Mouse (Mus musculus) CH12.LX (cell line): ENCODE data around the gene Krt222. TPM values are rescaled to one million over a fixed set of nuclear protein-coding genes. Genes with fewer than 3 reads are reported as not detected.
A peak's percentile ranks its signal among the peaks of the same experiment; 100 is the strongest.

Experiments
- DNase-seq: peaks from one replicate; pipeline ENCODE4 v3.0.0-alpha.2; 2013; ENCODE audit errors: extremely low read depth
- H3K27ac ChIP-seq: 2 replicates; pipeline ENCODE4 v1.5.1; 2012; ENCODE audit warnings: low read depth, mild to moderate bottlenecking, control low read depth, moderate library complexity; ENCODE audit not compliant: insufficient read depth
- H3K27me3 ChIP-seq: replicated peaks from 2 replicates; pipeline ENCODE3; 2012; ENCODE audit warnings: inconsistent platforms
- H3K36me3 ChIP-seq, 2 experiments: replicated peaks in 1 of 2; 2 replicates each; pipeline versions ENCODE3 to v1.6.1; 2012; ENCODE audit warnings: inconsistent platforms in 1 of 2, low read length in 1 of 2, mild to moderate bottlenecking in 1 of 2, mixed read lengths in 1 of 2, moderate library complexity in 1 of 2; ENCODE audit not compliant: control insufficient read depth in 1 of 2, insufficient read depth in 1 of 2
- H3K4me1 ChIP-seq, 2 experiments: 2 replicates each; pipeline ENCODE4 v1.6.1; 2012; ENCODE audit warnings: inconsistent platforms in 1 of 2, moderate library complexity in 1 of 2; ENCODE audit not compliant: insufficient read depth in 2 of 2, control insufficient read depth in 1 of 2
- H3K4me2 ChIP-seq: 2 replicates; pipeline ENCODE4 v1.6.1; 2012; ENCODE audit warnings: low read depth, mild to moderate bottlenecking, control low read depth; ENCODE audit not compliant: poor library complexity, insufficient read depth, severe bottlenecking
- H3K4me3 ChIP-seq, 3 experiments: fragments of 150-350 bp in 1 of 3; sonication (generic) in 1 of 3; replicated peaks in 1 of 3; 2 replicates each; pipeline versions ENCODE3 to v1.5.1; 2011 to 2012; ENCODE audit warnings: low read depth in 2 of 3, low read length in 2 of 3, mild to moderate bottlenecking in 2 of 3, moderate library complexity in 2 of 3, control low read depth in 1 of 3, improper control_type of control experiment in 1 of 3, inconsistent platforms in 1 of 3, mixed read lengths in 1 of 3; ENCODE audit not compliant: poor library complexity in 1 of 3
- H3K79me2 ChIP-seq: replicated peaks from 2 replicates; pipeline ENCODE4 v1.6.1; 2012; ENCODE audit warnings: mild to moderate bottlenecking, moderate library complexity; ENCODE audit not compliant: control insufficient read depth, poor library complexity, insufficient read depth, severe bottlenecking; ENCODE audit errors: extremely low read depth
- H3K9ac ChIP-seq: 2 replicates; pipeline ENCODE4 v1.6.1; 2012; ENCODE audit warnings: low read depth, mild to moderate bottlenecking, control low read depth, moderate library complexity; ENCODE audit not compliant: insufficient read depth
- H3K9me3 ChIP-seq: replicated peaks from 2 replicates; pipeline ENCODE3; 2012; ENCODE audit warnings: low read length, inconsistent platforms, mixed read lengths
- CHD1 ChIP-seq: IDR thresholded peaks from 2 replicates; pipeline ENCODE4 v1.6.1; 2012; ENCODE audit warnings: low read depth, low read length, improper control_type of control experiment, inconsistent platforms
- CHD2 ChIP-seq: IDR thresholded peaks from 2 replicates; pipeline ENCODE4 v1.6.1; 2011; ENCODE audit warnings: low read length, improper control_type of control experiment
- ELF1 ChIP-seq: IDR thresholded peaks from 2 replicates; pipeline ENCODE4 v1.6.1; 2014; ENCODE audit warnings: low read depth, mild to moderate bottlenecking, inconsistent platforms, low read length, improper control_type of control experiment
- GABPA ChIP-seq: IDR thresholded peaks from 2 replicates; pipeline ENCODE4 v1.6.1; 2012; ENCODE audit warnings: low read depth, low read length, improper control_type of control experiment, inconsistent platforms; ENCODE audit not compliant: insufficient replicate concordance
- HCFC1 ChIP-seq: IDR thresholded peaks from 2 replicates; pipeline ENCODE4 v1.6.1; 2012; ENCODE audit warnings: low read depth, mild to moderate bottlenecking, inconsistent platforms, low read length, improper control_type of control experiment
- JUN ChIP-seq: IDR thresholded peaks from 2 replicates; pipeline ENCODE4 v1.6.1; 2011; ENCODE audit warnings: low read depth, mild to moderate bottlenecking, low read length, improper control_type of control experiment, moderate library complexity; ENCODE audit not compliant: insufficient read depth
- MAFK ChIP-seq: IDR thresholded peaks from 2 replicates; pipeline ENCODE4 v1.6.1; 2011; ENCODE audit warnings: low read length, improper control_type of control experiment; ENCODE audit not compliant: insufficient replicate concordance
- MAX ChIP-seq: IDR thresholded peaks from 2 replicates; pipeline ENCODE4 v1.6.1; 2011; ENCODE audit warnings: low read length, improper control_type of control experiment
- MAZ ChIP-seq: IDR thresholded peaks from 2 replicates; pipeline ENCODE4 v1.6.1; 2012; ENCODE audit warnings: low read depth, mild to moderate bottlenecking, inconsistent platforms, low read length, improper control_type of control experiment, moderate library complexity
- MEF2A ChIP-seq: IDR thresholded peaks from 2 replicates; pipeline ENCODE4 v1.6.1; 2014; ENCODE audit warnings: low read depth, mild to moderate bottlenecking, inconsistent platforms, low read length, improper control_type of control experiment, borderline replicate concordance
- NRF1 ChIP-seq: IDR thresholded peaks from 2 replicates; pipeline ENCODE4 v1.6.1; 2014; ENCODE audit warnings: low read depth, mild to moderate bottlenecking, inconsistent platforms, low read length, improper control_type of control experiment, moderate library complexity
- PAX5 ChIP-seq: IDR thresholded peaks from 2 replicates; pipeline ENCODE4 v1.6.1; 2012; ENCODE audit warnings: low read length, inconsistent platforms, mixed read lengths
- RAD21 ChIP-seq: IDR thresholded peaks from 2 replicates; pipeline ENCODE4 v1.6.1; 2011; ENCODE audit warnings: low read depth, mild to moderate bottlenecking, low read length, improper control_type of control experiment, moderate library complexity
- TBP ChIP-seq: conservative IDR thresholded peaks from 2 replicates; pipeline ENCODE4 v1.6.1; 2011; ENCODE audit warnings: low read depth, low read length, improper control_type of control experiment
- USF2 ChIP-seq: conservative IDR thresholded peaks from 2 replicates; pipeline ENCODE4 v1.6.1; 2011; ENCODE audit warnings: low read depth, low read length, improper control_type of control experiment
- ZC3H11A ChIP-seq: IDR thresholded peaks from 2 replicates; pipeline ENCODE4 v1.6.1; 2012; ENCODE audit warnings: low read depth, mild to moderate bottlenecking, inconsistent platforms, low read length, improper control_type of control experiment
- ZKSCAN1 ChIP-seq: IDR thresholded peaks from 2 replicates; pipeline ENCODE4 v1.6.1; 2012; ENCODE audit warnings: low read depth, inconsistent platforms, low read length, improper control_type of control experiment, borderline replicate concordance
- ZMIZ1 ChIP-seq: IDR thresholded peaks from 2 replicates; pipeline ENCODE4 v1.6.1; 2012; ENCODE audit warnings: low read depth, mild to moderate bottlenecking, inconsistent platforms, low read length, improper control_type of control experiment
- dilution Hi-C: fragments of 300-500 bp; cut with MboI; formaldehyde crosslinking; loops from 2 replicates; pipeline ENCODE4 v1.14.3; 2020; ENCODE audit warnings: low sequenced_read_pairs; ENCODE audit not compliant: extremely low pct_unique_long_range_greater_than_20kb, extremely low pct_ligation_motif_present
- in situ Hi-C: fragments of 300-500 bp; cut with MboI; formaldehyde crosslinking; loops from 3 replicates; pipeline ENCODE4 v1.14.3; 2019; ENCODE audit warnings: low sequenced_read_pairs, low pct_ligation_motif_present, low pct_unique_long_range_greater_than_20kb, mixed read lengths
- polyA plus RNA-seq: library from polyadenylated mRNA; unstranded; fragments of >175 nt; gene quantifications from 2 replicates; pipeline ENCODE4 v1.2.1, GENCODE M21; 2012; ENCODE audit warnings: low read depth; ENCODE audit not compliant: insufficient read length
- total RNA-seq, 2 experiments: library from RNA; depleted of rRNA; stranded (reverse); fragments of 300-350 nt in 1 of 2; fragments of >200 nt in 1 of 2; gene quantifications; 2 replicates each; pipeline ENCODE4 v1.2.3; 2012 to 2014

The Krt222 gene
- total and polyA plus RNA-seq, 3 experiments = 22.0 to 24.4 (median 22.9) TPM

DNA sequence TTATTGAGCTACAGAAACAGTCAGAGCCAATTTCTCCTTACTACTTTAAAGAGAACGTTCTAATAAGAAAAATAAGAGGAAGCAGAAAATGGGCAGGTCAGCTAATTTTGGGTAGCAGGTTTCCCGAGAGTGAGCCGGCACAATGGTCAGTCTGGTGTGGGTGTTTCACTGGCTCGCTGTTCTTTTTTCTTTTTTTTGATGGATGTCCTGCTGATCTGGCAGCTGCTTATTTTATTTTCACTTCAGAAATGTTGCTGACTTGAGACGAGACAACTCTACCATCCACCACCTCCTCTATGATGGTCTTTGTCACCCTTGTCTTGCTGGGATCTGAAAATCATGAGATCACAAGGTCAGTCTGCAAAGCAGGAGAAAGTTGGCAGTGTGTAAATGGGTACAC lies 36.1 kb upstream of the Krt222 start:
- TF ChIP-seq ZMIZ1 = no peak
- no peak for TF ChIP-seq TBP
- TF ChIP-seq ZKSCAN1 = no peak
- TF ChIP-seq ELF1 = no peak
- 0 out of 2 replicates have a peak, but pooled peaks have one; percentile 39 for TF ChIP-seq MAFK
- no peak for TF ChIP-seq MEF2A
- TF ChIP-seq, all 38 proteins: peak for 1
- in situ Hi-C loops = no loop called here
- no peaks in the 10 kb centered on the region for H3K79me2 ChIP-seq
- peaks cover 4 to 10% of the 10 kb centered on the region in 2 experiments; a peak in 2 of 4 replicates for H3K4me1 ChIP-seq
- H3K9ac ChIP-seq = no peak overlapping the region
- no peaks in the 10 kb centered on the region for H3K36me3 ChIP-seq
- H3K9me3 ChIP-seq = no peaks in the 10 kb centered on the region
- peaks cover 6% of the 10 kb centered on the region for H3K27me3 ChIP-seq
- H3K4me3 ChIP-seq = no peak overlapping the region
- DNase-seq = no peak
- no peak overlapping the region for H3K27ac ChIP-seq
- dilution Hi-C loops = no loop called here
- H3K4me2 ChIP-seq = peak overlapping the region; percentile 5; the same call in 1 of the 2 replicates

DNA sequence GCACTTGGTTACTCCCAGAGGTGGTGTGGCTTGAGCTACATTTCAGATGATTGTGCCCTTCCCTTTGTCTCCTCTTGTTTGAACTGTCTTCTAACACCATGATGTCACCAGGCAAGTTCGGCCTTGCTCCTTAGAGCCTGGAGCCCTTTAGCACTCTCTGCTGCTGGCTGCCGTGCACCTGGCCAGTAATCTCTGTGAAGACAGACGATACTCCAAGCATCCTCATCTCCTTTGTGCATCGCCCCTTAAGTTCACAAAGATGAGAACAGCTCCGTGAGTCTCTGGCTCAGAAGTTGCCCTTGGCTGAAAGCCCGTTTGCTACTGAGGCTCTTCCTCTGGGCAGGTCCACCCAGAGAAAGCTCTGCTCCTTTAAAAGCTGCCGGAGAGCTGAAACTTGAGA lies 32.9 kb upstream of the Krt222 start:
- Histone ChIP-seq H3K4me3 (no peak overlapping the region), H3K27ac (no peak overlapping the region), H3K9me3 (no peaks in the 10 kb centered on the region), H3K9ac (no peak overlapping the region), H3K4me2 (no peak overlapping the region), H3K27me3 (peaks cover 11% of the 10 kb centered on the region), H3K79me2 (no peaks in the 10 kb centered on the region), H3K4me1 (0 out of 4 replicates have a peak, but pooled peaks cover 0 to 2% of the 10 kb centered on the region in 2 experiments), H3K36me3 (no peaks in the 10 kb centered on the region)
- TF ChIP-seq ZC3H11A (no peak), PAX5 (no peak), RAD21 (no peak), ZMIZ1 (no peak), ZKSCAN1 (no peak), JUN (no peak), CHD2 (no peak), CHD1 (no peak), MAX (no peak), MAZ (no peak), GABPA (no peak), USF2 (no peak), NRF1 (no peak), HCFC1 (no peak)
- dilution Hi-C loops = no loop called here
- DNase-seq = no peak
- in situ Hi-C loops = no loop called here
